Mouse (Mus musculus): ENCODE results near the gene Trip6.

Trip6 gene

GRCm38 (mm10) chr5:137338256-137338655 lies 24.1 kb upstream of the Trip6 start:
- DNase-seq, result peak; percentile 88

DNA sequence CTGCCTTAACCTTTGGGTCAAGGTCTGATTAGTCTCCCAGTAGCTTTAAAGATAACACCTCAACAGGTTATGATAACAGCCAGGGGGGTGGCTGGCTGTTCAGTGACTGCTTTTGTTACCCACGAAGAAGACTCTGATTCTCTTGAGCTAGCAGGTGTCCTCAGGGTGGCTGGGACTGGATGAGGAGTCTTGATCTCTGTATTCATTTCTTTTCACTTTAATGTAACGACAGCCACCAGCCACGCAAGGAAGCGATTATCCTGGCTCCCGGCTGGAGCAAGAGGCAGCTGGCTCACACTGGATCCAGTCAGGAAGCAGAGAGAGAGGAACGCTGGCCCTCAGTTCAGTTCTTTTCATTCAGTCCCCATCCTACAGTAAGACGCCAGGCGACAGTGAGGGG lies 23.0 kb upstream of the Trip6 start:
- no peak for DNase-seq

DNA sequence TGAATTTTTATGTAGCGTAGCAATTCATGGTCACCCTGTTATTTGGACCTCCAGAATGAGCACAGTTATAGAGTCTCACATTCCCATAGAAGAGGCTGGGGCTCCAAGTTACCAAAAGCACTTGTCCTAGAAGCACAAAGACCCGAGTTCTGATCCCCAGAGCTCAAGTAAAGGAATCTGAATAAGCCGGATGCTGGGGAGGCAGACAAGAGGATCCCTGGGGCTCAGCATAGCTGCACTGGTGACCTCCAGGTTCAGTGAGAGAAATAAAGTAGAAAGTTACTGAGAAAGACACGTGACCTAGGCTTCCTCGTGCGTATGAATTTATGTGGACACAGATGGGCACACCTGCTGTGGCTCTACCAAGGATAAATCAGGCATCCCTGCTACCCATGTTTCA lies 20.9 kb upstream of the Trip6 start:
- DNase-seq, result no peak

DNA sequence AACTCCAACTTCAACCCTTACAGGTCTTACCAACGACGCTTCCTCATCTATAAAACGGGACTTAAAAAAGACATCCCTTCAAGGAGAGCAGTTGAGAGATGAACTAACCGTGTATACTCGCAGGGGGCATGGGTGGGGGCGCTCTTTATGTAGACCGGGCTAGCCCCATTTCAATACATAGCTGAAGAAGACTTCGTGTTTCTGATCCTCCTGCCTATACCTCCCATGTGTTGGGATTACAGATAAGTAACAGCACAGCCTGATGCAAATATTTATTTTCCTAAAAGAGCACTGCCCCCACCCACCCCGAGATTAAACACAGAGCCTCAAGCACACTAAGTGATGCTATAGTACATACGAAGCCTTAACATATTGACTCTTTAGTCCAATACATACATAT lies 20.1 kb upstream of the Trip6 start:
- DNase-seq, result no peak

DNA sequence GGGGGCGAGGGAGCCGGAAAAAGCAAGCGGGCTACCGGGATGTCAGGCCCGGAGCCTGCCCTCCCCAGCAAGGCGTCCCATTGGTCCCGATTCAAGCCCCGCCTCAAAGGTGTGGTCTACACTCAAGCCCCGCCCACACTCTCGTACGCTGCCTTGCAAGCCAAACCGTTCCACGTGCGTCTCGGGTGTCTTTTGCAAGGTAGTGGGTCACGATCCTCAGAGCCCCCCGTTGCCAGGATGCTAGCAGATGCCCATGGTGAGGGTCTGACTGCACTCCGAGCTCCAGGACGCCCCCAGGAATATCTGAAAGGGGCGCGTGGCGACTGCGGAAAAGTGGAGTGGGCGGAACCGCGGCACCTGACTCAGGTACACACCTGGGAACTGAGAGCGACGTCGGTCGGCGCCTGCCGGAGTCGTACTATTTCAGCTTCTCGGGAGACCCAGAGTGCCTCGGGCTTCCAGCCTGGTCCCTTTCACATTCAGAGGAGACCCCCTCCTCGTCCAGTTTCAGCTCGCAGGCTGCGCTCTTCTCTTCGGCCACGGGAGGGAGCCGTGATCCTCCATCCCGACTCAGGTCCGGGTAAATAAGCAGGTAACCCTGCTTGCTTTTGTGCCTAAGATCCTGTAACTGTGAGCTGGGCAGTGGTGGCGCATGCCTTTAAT lies 19.4 kb upstream of the Trip6 start, which contains the start of gene Slc12a9:
Gene Slc12a9, minus strand, starts transcription at position 86 of the 663 bp plus-strand sequence.
- peak; percentile 93 for DNase-seq

DNA sequence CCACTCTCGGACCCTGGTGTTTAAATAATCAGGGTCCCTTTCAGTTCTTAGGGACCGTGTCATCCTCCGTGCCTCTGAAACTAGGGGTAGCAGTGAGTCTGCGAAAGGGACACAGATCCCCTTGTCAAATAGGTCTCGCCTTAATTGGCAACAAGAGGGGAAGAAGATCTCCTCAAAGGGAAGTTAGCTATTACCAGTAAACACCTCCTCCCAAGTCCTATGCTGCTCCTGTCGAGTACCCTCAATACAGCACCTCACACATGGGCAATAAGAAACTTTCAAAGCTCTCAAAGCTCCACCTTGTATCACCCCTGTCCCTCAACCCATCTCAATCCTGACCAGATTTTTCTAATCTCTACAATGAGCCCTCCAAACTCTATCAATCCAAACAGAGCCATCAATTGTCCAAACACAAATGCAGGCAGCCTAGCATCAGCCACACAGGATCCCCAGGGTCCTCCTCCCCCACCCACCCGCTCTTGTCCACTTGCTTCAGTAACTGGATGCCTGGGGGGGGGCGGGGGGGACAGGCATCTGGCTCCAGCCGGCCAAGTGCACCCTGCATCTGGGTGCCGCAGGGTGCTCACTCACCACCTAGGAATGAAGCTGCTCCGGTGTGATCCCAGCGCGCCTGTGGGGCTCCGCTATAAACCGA lies 18.8 kb upstream of the Trip6 start:
- DNase-seq, result no peak

DNA sequence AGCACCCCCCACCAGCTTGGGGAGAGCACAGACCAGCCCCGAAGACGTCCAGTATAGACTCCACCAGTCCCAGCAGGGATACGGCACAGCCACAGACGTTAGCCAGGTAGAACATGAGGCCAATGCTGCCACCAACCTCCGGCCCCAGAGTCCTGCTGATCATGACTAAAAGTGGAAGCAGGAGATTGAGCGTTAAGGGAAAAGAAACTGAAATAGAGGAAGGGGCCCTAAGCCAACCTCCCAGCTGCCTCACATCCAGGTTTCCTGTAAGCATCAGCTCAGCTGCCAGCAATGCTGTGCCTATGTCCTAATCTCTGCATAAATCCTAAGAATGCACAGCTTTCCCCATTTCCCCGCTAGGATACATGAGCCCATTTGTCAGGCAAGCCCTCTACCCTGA lies 16.7 kb upstream of the Trip6 start:
- no peak for DNase-seq

GRCm38 (mm10) chr5:137320996-137321395 lies 6.8 kb upstream of the Trip6 start:
- DNase-seq, result no peak

DNA sequence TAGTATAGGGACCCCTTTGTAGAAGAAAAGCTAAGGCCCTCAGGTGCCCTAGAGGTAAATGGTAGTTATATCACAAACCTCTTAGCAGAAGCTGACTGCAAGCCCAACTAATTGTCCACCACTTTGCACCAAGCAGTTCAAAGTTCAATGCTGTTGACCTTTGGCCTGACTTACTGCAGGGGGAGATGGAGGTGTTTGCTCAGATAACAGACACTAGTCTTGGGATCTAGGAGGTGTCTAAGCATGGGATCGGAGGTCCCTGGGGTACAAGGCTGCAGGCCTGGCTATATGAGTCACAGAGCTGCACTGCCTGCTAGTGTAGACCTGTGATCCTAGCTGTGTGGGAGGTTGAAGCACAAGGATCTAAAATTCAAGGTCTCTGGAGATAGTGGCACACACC lies 4.4 kb upstream of the Trip6 start:
- no peak for DNase-seq

- no peak for DNase-seq
Measured at GRCm38 (mm10) chr5:137317361-137317760, 3.2 kb upstream of the Trip6 start.

DNA sequence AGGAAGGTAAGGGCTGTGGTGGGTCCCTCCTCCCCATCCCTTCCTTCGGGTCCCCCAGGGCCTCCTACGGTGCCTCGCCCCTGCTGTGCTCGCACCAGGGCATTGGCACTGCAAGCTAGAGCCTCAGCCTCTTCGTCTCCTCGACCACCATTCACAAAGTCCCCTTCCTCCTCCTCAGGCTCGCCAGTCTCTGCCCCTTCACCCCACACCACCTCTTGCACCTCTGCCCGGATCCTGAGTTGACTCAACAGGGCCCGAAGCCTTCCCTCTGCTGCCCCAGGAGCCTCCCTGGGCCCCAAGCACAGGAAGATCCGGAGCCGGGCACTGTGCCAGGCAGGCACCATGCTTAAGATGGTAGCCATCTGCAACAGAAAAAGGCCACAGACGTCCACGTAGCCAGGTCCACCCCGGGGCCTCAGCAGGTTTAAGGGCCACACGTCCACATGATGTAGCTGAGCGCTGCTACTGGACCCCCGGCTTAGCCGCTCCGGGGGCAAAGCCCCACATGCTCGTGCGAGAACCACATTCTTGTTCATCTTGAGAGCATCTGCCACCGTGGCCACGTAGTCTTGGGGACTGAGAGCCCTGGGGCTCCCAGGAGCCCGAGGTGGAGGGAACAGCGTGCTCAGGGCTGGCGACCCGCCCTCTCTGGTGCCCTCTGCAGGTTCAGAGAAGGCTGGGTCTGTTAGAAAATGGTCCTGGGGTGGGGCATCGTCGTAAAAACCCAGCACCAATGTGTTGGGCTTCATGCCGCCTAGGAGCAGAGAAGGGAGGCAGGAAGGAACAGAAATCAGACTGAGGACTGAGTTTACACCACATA lies 1.1 kb upstream of the Trip6 start:
- DNase-seq, result no peak

DNA sequence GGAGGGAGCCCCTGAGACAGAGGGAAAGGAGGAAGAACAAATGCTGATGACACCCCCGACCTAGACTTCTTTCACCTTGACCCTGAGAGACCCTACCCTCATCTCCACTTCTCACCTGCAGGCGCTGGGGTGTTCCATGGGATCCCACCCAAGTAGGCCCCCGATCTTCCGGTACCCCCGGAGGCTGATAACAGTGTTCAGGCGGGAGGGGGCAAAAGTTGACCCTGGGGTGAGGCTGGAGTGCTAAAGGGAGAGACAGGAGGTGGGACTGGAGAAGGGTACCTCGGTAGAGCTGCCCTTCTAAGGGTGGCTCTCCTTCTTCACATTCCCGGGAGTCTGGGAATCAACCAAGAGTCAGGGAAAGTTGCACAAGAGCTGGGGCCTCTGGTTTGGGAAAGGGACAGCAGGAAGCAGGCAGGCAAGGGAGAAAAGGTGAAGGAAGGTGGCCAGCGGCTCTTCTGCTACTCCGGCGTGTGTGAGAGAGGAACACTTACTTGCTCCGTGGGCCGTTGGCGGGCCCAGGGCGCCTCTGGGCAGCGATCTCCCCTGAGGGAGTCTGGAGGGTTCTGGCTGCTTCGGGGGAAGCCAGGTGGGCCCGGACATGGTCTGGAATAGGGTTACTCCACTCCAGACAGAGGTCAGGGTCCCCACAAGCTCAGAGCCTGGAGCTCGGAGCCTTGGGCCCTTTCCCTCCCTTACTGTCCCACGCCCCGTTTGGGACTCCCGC lies 575 bp downstream of the Trip6 start:
- DNase-seq, result no peak

GRCm38 (mm10) chr5:137308356-137308755 lies 5.8 kb downstream of the Trip6 start:
- DNase-seq, result no peak

GRCm38 (mm10) chr5:137307071-137307912 lies 6.9 kb downstream of the Trip6 start, which contains the start of gene Srrt:
TSS of gene Srrt (minus strand) at chr5:137307674.
- DNase-seq, result peak; percentile 86

DNA sequence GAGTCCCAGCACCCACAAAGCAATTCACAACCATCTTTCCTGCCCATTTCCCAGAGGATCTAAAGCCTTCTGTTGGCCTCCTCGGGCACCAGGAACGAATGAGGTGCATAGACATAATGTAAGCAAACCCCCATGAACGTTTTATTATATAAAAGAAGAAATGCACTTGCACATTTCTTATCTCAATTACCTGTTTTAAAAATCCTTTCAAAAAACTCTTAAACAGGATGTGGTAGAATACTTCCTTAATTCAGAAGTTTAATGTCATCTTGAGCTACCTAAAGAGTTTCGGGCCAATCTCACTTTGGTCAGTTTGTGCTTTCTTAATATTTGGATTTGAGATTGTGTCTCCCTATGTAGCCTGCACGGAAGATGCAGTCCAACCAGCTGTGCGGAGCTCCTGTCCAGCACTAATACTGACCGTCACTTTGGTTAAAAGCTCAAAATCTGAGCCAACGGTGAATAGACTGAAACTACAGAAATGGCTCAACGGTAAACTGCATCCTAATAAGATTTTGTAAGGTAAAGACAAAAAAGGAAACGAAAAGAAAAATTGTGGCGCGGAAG lies 7.7 kb downstream of the Trip6 start:
- DNase-seq, result no peak

DNA sequence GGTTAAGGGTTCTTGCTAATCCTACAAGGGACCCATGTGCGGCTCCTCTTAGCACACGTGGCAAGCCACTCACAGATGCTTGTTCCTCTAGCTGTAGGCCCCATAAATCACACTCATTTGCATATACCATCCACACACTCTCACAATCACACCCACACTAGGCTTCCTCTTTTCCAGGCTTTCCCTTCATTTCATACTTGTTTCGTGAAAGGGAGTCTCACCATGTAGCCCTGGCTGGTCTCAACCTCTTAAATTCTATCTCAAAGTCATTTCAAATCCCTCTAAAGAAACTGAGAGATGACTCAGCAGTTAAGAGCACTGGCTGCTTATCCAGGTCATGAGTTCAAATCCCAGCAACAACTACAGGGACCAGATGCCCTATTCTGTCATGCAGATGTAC lies 8.4 kb downstream of the Trip6 start:
- DNase-seq, result no peak

GRCm38 (mm10) chr5:137304816-137305215 lies 9.4 kb downstream of the Trip6 start:
- DNase-seq, result no peak

DNA sequence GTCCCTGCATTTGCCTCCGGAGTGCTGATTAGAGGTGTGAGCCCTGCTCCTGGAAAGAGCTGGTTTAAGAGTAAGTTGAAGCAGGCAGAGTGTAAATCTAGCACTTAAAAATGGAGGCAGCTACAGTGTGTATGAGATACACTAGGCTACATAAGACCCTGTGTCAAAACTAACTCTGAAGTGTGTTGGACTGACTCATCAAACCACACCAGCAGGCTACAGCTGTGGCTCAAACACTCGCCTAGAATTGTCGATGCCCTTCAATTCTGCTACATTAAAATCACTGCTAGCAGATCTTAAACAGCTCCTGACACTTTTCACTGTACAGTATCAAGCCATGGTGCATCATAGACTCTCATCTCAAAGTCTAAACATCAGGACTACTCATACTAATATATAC lies 10.0 kb downstream of the Trip6 start:
- no peak for DNase-seq

DNA sequence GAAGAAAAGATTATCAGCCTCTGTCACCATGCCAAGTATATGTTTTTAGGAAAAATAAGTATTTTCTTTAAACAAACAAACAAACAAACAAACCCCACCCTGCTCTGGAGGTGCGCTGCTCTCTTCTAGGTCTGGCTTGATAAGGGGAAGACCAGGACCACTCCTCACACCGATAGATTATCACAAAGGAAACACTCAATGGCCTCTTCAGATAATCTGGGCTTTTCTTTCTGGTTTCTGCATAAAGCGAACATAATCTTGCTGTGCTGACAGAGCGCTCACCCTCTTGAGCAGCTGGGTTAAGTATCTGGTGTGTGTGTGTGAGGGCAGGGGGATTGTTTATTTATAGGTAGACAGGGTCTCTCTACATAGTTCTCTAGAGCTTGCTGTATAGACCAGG lies 10.6 kb downstream of the Trip6 start:
- DNase-seq, result no peak

GRCm38 (mm10) chr5:137301253-137301652 lies 13.0 kb downstream of the Trip6 start:
- DNase-seq, result no peak

DNA sequence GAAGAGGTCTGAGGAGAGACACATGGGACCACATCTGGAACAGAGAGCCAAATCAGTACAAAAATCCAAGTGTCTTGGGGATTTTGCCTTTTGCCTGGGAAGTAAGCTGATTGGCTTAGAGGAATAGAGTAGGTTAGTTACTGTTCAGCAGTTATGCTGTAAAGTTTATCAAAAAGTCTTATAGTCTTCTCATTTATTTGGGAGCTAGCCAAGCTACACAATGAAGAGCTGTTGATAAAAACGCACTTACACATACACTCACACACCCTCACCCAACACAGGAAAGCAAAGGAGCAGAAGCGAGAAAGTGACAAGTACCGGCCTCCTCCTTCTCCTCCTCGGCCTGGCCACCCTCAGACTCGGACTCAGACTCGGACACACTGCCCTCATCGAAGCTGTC lies 15.0 kb downstream of the Trip6 start:
- no peak for DNase-seq

DNA sequence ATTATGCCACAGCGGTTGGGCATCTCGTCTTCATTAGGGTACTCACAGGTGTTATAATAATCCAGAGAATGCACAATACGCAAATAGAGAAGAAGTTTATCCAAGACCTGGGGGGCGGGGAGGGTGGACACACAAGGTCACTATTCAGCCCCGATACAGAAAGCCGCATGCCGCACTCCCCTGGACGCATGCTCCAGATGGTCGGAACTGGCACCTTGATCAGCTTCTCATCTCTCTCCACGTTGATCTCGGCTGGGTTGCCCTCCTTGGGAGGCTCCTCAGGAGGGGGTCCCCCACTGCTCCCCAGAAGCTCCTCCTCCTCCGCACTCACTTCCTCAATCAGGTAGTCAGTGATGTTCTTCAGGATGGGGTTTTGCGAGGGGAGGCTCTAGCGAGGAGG lies 17.1 kb downstream of the Trip6 start:
- peak; percentile 17 for DNase-seq

Measured in cerebellum, adult 11 months (tissue).